Mouse (Mus musculus): Measurements from ENCODE around the gene Pde2a.

GRCm38 (mm10) chr7:101459305-101459813 lies 37.9 kb downstream of the Pde2a start:
- TF ChIP-seq ELF1 (IDR thresholded peaks at IDR 0.05; ENCODE audit: low read depth, low read length) = no peak
- no peak for TF ChIP-seq CTCF (conservative IDR thresholded peaks at IDR 0.05 in 1 of 2, IDR thresholded peaks at IDR 0.05 in 1 of 2; ENCODE audit: low read depth in 2 of 2, low read length in 2 of 2)
- TF ChIP-seq POLR2A (IDR thresholded peaks at IDR 0.05; ENCODE audit: low read depth, low read length) = no peak
- no peak for TF ChIP-seq EP300 (IDR thresholded peaks at IDR 0.05; ENCODE audit: low read length)
- TF ChIP-seq CHD2 (IDR thresholded peaks at IDR 0.05; ENCODE audit: low read length) = no peak
- no peak for TF ChIP-seq GABPA (IDR thresholded peaks at IDR 0.05; ENCODE audit: insufficient replicate concordance, low read depth, low read length)
- no peak for TF ChIP-seq SIN3A (IDR thresholded peaks at IDR 0.05; ENCODE audit: low read length)

Data from CH12.LX (cell line).